Mouse (Mus musculus) kidney, embryonic 15.5 days (tissue): Measurements from ENCODE around the gene Mri1. TPM values are rescaled to one million over a fixed set of nuclear protein-coding genes. Genes with fewer than 3 reads are reported as not detected.

Experiments used
- ATAC-seq: fragments of 200-750 bp; cut with Nextera tagmentation; replicated peaks from 2 replicates; pipeline ENCODE4 v1.8.0; 2017; ENCODE audit warnings: moderate TSS enrichment; ENCODE audit not compliant: low FRiP score
- H3K27ac ChIP-seq: fragments of 300-500 bp; sonication (generic); 2 replicates; pipeline ENCODE4 v1.5.1; 2015; ENCODE audit warnings: mild to moderate bottlenecking, inconsistent platforms
- H3K27me3 ChIP-seq: fragments of 300-500 bp; sonication (generic); 2 replicates; pipeline ENCODE4 v1.6.1; 2015; ENCODE audit warnings: inconsistent platforms
- H3K36me3 ChIP-seq: fragments of 300-500 bp; sonication (generic); 2 replicates; pipeline ENCODE4 v1.6.1; 2015; ENCODE audit warnings: inconsistent platforms
- H3K4me1 ChIP-seq: fragments of 300-500 bp; sonication (generic); 2 replicates; pipeline ENCODE4 v1.6.1; 2015; ENCODE audit warnings: inconsistent platforms
- H3K4me2 ChIP-seq: fragments of 300-500 bp; sonication (generic); 2 replicates; pipeline ENCODE4 v1.6.1; 2015; ENCODE audit warnings: moderate library complexity, mild to moderate bottlenecking, inconsistent platforms
- H3K4me3 ChIP-seq: fragments of 300-500 bp; sonication (generic); replicated peaks from 2 replicates; pipeline ENCODE4 v1.5.1; 2015; ENCODE audit warnings: mild to moderate bottlenecking, inconsistent platforms
- H3K9ac ChIP-seq: fragments of 300-500 bp; sonication (generic); 2 replicates; pipeline ENCODE4 v1.6.1; 2015; ENCODE audit warnings: mild to moderate bottlenecking, inconsistent platforms
- H3K9me3 ChIP-seq: fragments of 300-500 bp; sonication (generic); replicated peaks from 2 replicates; pipeline ENCODE4 v1.6.1; 2016; ENCODE audit warnings: inconsistent platforms
- WGBS: fragments of 180-500 bp; shearing (Covaris S2); methylation state at CpG from one replicate; pipeline ENCODE4 v1.1.7; 2015; ENCODE audit warnings: mixed read lengths; 5-methylcytosine and 5-hydroxymethylcytosine counted together
- microRNA counts: library from miRNA; unstranded; fragments of <30 nt; microRNA quantifications from one replicate; lab custom pipeline; 2016
- microRNA-seq: library from miRNA; unstranded; fragments of <30 nt; microRNA quantifications from one replicate; pipeline ENCODE4, GENCODE M21; 2016
- polyA plus RNA-seq: library from polyadenylated mRNA; unstranded; fragments of >200 nt; fragmentation: Nextera tagmentation; extraction: Ambion mirVana; gene quantifications from 2 replicates; pipeline ENCODE4 v1.2.1, GENCODE M21; 2015

Gene Mri1
- polyA plus RNA-seq, 1 experiment from 2014 or later: 77.8 TPM

DNA sequence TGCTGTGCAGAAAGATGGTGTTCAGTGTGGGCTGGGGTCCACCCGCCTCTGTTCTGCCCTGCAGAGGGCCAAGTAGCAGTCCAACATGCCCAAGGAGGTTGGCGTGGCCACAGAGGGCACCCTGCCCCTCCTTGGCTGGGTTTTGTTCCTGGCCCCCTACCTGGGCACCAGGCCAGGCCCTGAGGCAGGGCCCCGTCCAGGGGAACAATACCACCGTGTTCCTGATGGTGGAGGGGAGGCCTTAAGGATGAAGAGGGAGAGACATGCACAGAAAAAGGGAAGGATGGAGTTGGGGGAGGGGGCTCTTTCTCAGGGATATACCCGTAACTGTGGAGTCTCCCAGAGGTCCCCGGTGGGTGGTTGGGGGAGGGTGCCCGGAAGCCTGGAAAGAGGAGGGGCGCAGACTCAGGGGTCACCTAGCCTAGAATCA lies 57.0 kb downstream of the Mri1 start:
- peak overlapping the region; percentile 67 for H3K4me3 ChIP-seq
- peak overlapping the region; percentile 97 for H3K27ac ChIP-seq
- 20% methylated on average over 8 of the region's 8 CpGs for WGBS
- H3K4me1 ChIP-seq: peaks cover 80% of the 10 kb centered on the region
- ATAC-seq: no peak; the same call in 1 of the 2 replicates
- H3K9me3 ChIP-seq: no peaks in the 10 kb centered on the region
- peak overlapping the region; percentile 72 for H3K9ac ChIP-seq
- peak overlapping the region; percentile 84 for H3K4me2 ChIP-seq
- no peaks in the 10 kb centered on the region for H3K27me3 ChIP-seq
- peaks cover 5% of the 10 kb centered on the region; the same call in 1 of the 2 replicates for H3K36me3 ChIP-seq

MicroRNAs encoded within 50 kb of the gene (microRNA counts, 519-probe panel; counts per million panel counts)
- microRNA mmu-miR-23a (lab: Ali Mortazavi, UCI) (3,355 counts per million, percentile 88 among the panel's probes with 10 or more counts), microRNA mmu-miR-27a (lab: Ali Mortazavi, UCI) (3,685 counts per million, percentile 92 among the panel's probes with 10 or more counts)

Small RNAs within 50 kb of the gene (microRNA-seq; reads per million reads assigned to microRNA genes)
- 11,285 reads per million, percentile 96 among the genes with 10 or more reads in this experiment for gene Mir23a
- gene Mir24-2: not detected
- 167 reads per million, percentile 63 among the genes with 10 or more reads in this experiment for gene Mir27a
- not detected for gene Mir3074-2

Other genes with a start within 250 kb of the Mri1 start
- gene 2210011C24Rik, start 245.2 kb downstream of the Mri1 start, polyA plus RNA-seq: 7.4 and 9.1 TPM in 2 replicates
- 14.8 and 15.1 TPM in 2 replicates for gene Palm3, start 235.9 kb downstream of the Mri1 start, polyA plus RNA-seq
- 2.3 and 3.2 TPM in 2 replicates for gene Il27ra, start 214.7 kb downstream of the Mri1 start, polyA plus RNA-seq
- not detected in 2 replicates for gene Rln3, start 212.3 kb downstream of the Mri1 start, polyA plus RNA-seq
- gene Gm10643, start 192.2 kb downstream of the Mri1 start, polyA plus RNA-seq: 1.2 and 1.6 TPM in 2 replicates
- 10.5 and 10.7 TPM in 2 replicates for gene Rfx1, start 190.5 kb downstream of the Mri1 start, polyA plus RNA-seq
- gene Dcaf15, start 152.6 kb downstream of the Mri1 start, polyA plus RNA-seq: 9.2 and 11.6 TPM in 2 replicates
- 0.21 and 1.4 TPM in 2 replicates for gene Podnl1, start 131.3 kb downstream of the Mri1 start, polyA plus RNA-seq
- 22.0 and 28.7 TPM in 2 replicates for gene Cc2d1a, start 109.4 kb downstream of the Mri1 start, polyA plus RNA-seq
- gene 4930432K21Rik, start 109.3 kb downstream of the Mri1 start, polyA plus RNA-seq: 1.7 and 2.0 TPM in 2 replicates
- 3.6 and 4.7 TPM in 2 replicates for gene Nanos3, start 72.1 kb downstream of the Mri1 start, polyA plus RNA-seq
- gene Zswim4, start 20.3 kb downstream of the Mri1 start, polyA plus RNA-seq: 16.6 and 17.3 TPM in 2 replicates
- gene D8Ertd738e, start 7.6 kb downstream of the Mri1 start, polyA plus RNA-seq: 336 and 355 TPM in 2 replicates
- gene Ccdc130, start 13.1 kb upstream of the Mri1 start, polyA plus RNA-seq: 23.0 and 25.9 TPM in 2 replicates
- gene Cacna1a, start 131.1 kb upstream of the Mri1 start, polyA plus RNA-seq: 2.2 and 4.0 TPM in 2 replicates